Mouse (Mus musculus) liver, embryonic 14.5 days (tissue): ENCODE results near the gene St6galnac5. TPM values are rescaled to one million over a fixed set of nuclear protein-coding genes. Genes with fewer than 3 reads are reported as not detected.

Source experiments
- ATAC-seq: fragments of 200-750 bp; cut with Nextera tagmentation; 2 replicates; pipeline ENCODE4 v1.8.0; 2017; ENCODE audit warnings: moderate number of reproducible peaks, mild to moderate bottlenecking, moderate library complexity; ENCODE audit not compliant: insufficient read depth
- DNase-seq, 3 experiments: peaks; one replicate each; pipeline ENCODE4 v3.0.0-alpha.2; 2012 to 2013; ENCODE audit warnings: low read depth in 3 of 3, low spot score in 3 of 3
- H3K27ac ChIP-seq: fragments of 300-500 bp; sonication (generic); 2 replicates; pipeline ENCODE4 v1.5.1; 2014; ENCODE audit warnings: moderate library complexity, mild to moderate bottlenecking, control low read depth, inconsistent platforms
- H3K27me3 ChIP-seq: fragments of 300-500 bp; sonication (generic); 2 replicates; pipeline ENCODE4 v1.6.1; 2014; ENCODE audit warnings: mild to moderate bottlenecking, low read length, moderate library complexity; ENCODE audit not compliant: control insufficient read depth, insufficient read depth
- H3K36me3 ChIP-seq: fragments of 300-500 bp; sonication (generic); replicated peaks from 2 replicates; pipeline ENCODE4 v1.6.1; 2014; ENCODE audit warnings: low read depth; ENCODE audit not compliant: control insufficient read depth, insufficient read depth
- H3K4me1 ChIP-seq, 2 experiments: fragments of 200-500 bp in 1 of 2; fragments of 300-500 bp in 1 of 2; sonication (generic) in 1 of 2; replicated peaks; 2 replicates each; pipeline ENCODE4 v1.6.1; 2012 to 2014; ENCODE audit warnings: antibody characterized with exemption in 1 of 2, inconsistent platforms in 1 of 2, low read length in 1 of 2; ENCODE audit not compliant: control insufficient read depth in 2 of 2, insufficient read depth in 2 of 2
- H3K4me2 ChIP-seq: fragments of 300-500 bp; sonication (generic); 2 replicates; pipeline ENCODE4 v1.6.1; 2014; ENCODE audit warnings: low read depth, mild to moderate bottlenecking, control low read depth, moderate library complexity
- H3K4me3 ChIP-seq, 2 experiments: fragments of 200-500 bp in 1 of 2; fragments of 300-500 bp in 1 of 2; sonication (generic) in 1 of 2; 2 replicates each; pipeline ENCODE4 v1.5.1; 2012 to 2014; ENCODE audit warnings: low read depth in 2 of 2, low read length in 2 of 2, mild to moderate bottlenecking in 2 of 2, control low read depth in 1 of 2, inconsistent platforms in 1 of 2, moderate library complexity in 1 of 2; ENCODE audit not compliant: insufficient read depth in 1 of 2
- H3K9ac ChIP-seq: fragments of 300-500 bp; sonication (generic); replicated peaks from 2 replicates; pipeline ENCODE4 v1.6.1; 2014; ENCODE audit warnings: mild to moderate bottlenecking, control low read depth, moderate library complexity
- H3K9me3 ChIP-seq: fragments of 300-500 bp; sonication (generic); 2 replicates; pipeline ENCODE4 v1.6.1; 2016; ENCODE audit warnings: low read length, mixed read lengths; ENCODE audit not compliant: control insufficient read depth
- CTCF ChIP-seq: IDR thresholded peaks from 2 replicates; pipeline ENCODE4 v1.5.1; 2016; ENCODE audit warnings: antibody characterized with exemption, low read depth, control low read depth
- EP300 ChIP-seq: IDR thresholded peaks from 2 replicates; pipeline ENCODE4 v1.6.1; 2016; ENCODE audit warnings: antibody characterized with exemption, low read depth
- WGBS: fragments of 180-500 bp; shearing (Covaris S2); extraction: QIAGEN DNeasy Blood & Tissue Kit; methylation state at CpG from one replicate; pipeline ENCODE4 v1.1.7; 2014; ENCODE audit not compliant: insufficient replicate concordance; 5-methylcytosine and 5-hydroxymethylcytosine counted together
- polyA plus RNA-seq, 2 experiments: library from polyadenylated mRNA; depleted of rRNA in 1 of 2; stranded (reverse) in 1 of 2; unstranded in 1 of 2; fragments of >200 nt; fragmentation: Nextera tagmentation in 1 of 2; extraction: Ambion mirVana in 1 of 2; gene quantifications; 2 replicates each; pipeline versions ENCODE4 v1.2.1 to v1.2.3; 2012 to 2014

St6galnac5 gene
- polyA plus RNA-seq, 2 experiments: 0.01 TPM; not detected in 1

GRCm38 (mm10) chr3:152929256-152929787 lies 52.7 kb downstream of the St6galnac5 start:
- Histone ChIP-seq H3K9me3 (no peaks in the 10 kb centered on the region), H3K4me3 (no peak overlapping the region), H3K27me3 (no peaks in the 10 kb centered on the region), H3K4me1 (peaks cover 2 to 16% of the 10 kb centered on the region in 2 experiments; a peak in 3 of 4 replicates), H3K4me2 (peak overlapping the region; percentile 26), H3K9ac (no peak overlapping the region), H3K36me3 (no peaks in the 10 kb centered on the region), H3K27ac (no peak overlapping the region)
- no peak for TF ChIP-seq CTCF
- TF ChIP-seq EP300: no peak
- no peak for ATAC-seq
- WGBS: 56% methylated on average over 10 of the region's 10 CpGs
- DNase-seq: no peak

- Histone ChIP-seq H3K27ac (no peak overlapping the region), H3K9me3 (no peaks in the 10 kb centered on the region), H3K4me3 (no peak overlapping the region), H3K4me2 (peak overlapping the region; percentile 26; the same call in 1 of the 2 replicates), H3K9ac (no peak overlapping the region), H3K36me3 (no peaks in the 10 kb centered on the region), H3K4me1 (peaks cover 2 to 16% of the 10 kb centered on the region in 2 experiments; a peak in 3 of 4 replicates), H3K27me3 (no peaks in the 10 kb centered on the region)
- peak; percentile 54; the same call in 1 of the 2 replicates for ATAC-seq
- TF ChIP-seq CTCF (no peak), EP300 (no peak; the same call in 1 of the 2 replicates)
- 36% methylated on average over 13 of the region's 13 CpGs for WGBS
- DNase-seq: no peak
Measured at GRCm38 (mm10) chr3:152928287-152928975, 53.6 kb downstream of the St6galnac5 start.

- Histone ChIP-seq H3K27me3 (no peaks in the 10 kb centered on the region), H3K4me3 (no peak overlapping the region), H3K27ac (no peak overlapping the region), H3K9me3 (no peaks in the 10 kb centered on the region), H3K36me3 (no peaks in the 10 kb centered on the region), H3K4me2 (no peak overlapping the region), H3K9ac (no peak overlapping the region), H3K4me1 (peaks cover 2 to 16% of the 10 kb centered on the region in 2 experiments; a peak in 3 of 4 replicates)
- DNase-seq (no peak), ATAC-seq (no peak)
- TF ChIP-seq CTCF: no peak
- TF ChIP-seq EP300: no peak
- WGBS: 35% methylated on average over 4 of the region's 4 CpGs
Measured at GRCm38 (mm10) chr3:152926166-152926565, 55.9 kb downstream of the St6galnac5 start.

- Histone ChIP-seq H3K4me2 (no peak overlapping the region), H3K36me3 (no peaks in the 10 kb centered on the region), H3K27ac (no peak overlapping the region), H3K9me3 (no peaks in the 10 kb centered on the region), H3K9ac (no peak overlapping the region), H3K4me1 (peaks cover 2 to 16% of the 10 kb centered on the region in 2 experiments; a peak in 3 of 4 replicates), H3K4me3 (no peak overlapping the region), H3K27me3 (no peaks in the 10 kb centered on the region)
- peak; percentile 58; the same call in 1 of the 2 replicates for ATAC-seq
- TF ChIP-seq EP300 (peak; percentile 44; the same call in 1 of the 2 replicates), CTCF (no peak)
- 11% methylated on average over 8 of the region's 8 CpGs for WGBS
- no peak for DNase-seq
Measured at GRCm38 (mm10) chr3:152925364-152925763, 56.7 kb downstream of the St6galnac5 start.

- Histone ChIP-seq H3K9ac (no peak overlapping the region), H3K9me3 (no peaks in the 10 kb centered on the region), H3K27me3 (no peaks in the 10 kb centered on the region), H3K4me1 (peaks cover 0 to 5% of the 10 kb centered on the region in 2 experiments; a peak in 2 of 4 replicates), H3K4me3 (no peak overlapping the region), H3K4me2 (no peak overlapping the region), H3K27ac (no peak overlapping the region), H3K36me3 (no peaks in the 10 kb centered on the region)
- no peak for TF ChIP-seq CTCF
- no peak for TF ChIP-seq EP300
- WGBS: 62% methylated on average over 15 of the region's 15 CpGs
- DNase-seq (no peak), ATAC-seq (no peak)
Measured at GRCm38 (mm10) chr3:152923530-152923929, 58.5 kb downstream of the St6galnac5 start.
